Mouse (Mus musculus) gastrocnemius, adult 2 months (tissue): ENCODE measurements around the gene Scfd2. TPM values are rescaled to one million over a fixed set of nuclear protein-coding genes. Genes with fewer than 3 reads are reported as not detected.

Experiments
- DNase-seq: peaks from one replicate; pipeline ENCODE4 v3.0.0; 2022
- H3K27ac ChIP-seq: fragments of 200-600 bp; 2 replicates; pipeline ENCODE4 v1.8.1; 2022; ENCODE audit warnings: mild to moderate bottlenecking
- H3K4me3 ChIP-seq: fragments of 200-600 bp; 2 replicates; pipeline ENCODE4 v1.8.1; 2022; ENCODE audit warnings: mild to moderate bottlenecking, moderate library complexity
- CTCF ChIP-seq: fragments of 200-600 bp; IDR thresholded peaks from 2 replicates; pipeline ENCODE4 v1.8.1; 2022; ENCODE audit warnings: antibody characterized with exemption, mild to moderate bottlenecking, moderate library complexity
- intact Hi-C: fragments of 180-260 bp; cut with DNase I; formaldehyde crosslinking; loops from one replicate; pipeline ENCODE4 v1.15.1; 2025
- total RNA-seq, 2 experiments: library from RNA; stranded (reverse); gene quantifications; 2 replicates each; pipeline ENCODE4 v1.2.3; 2021

Gene Scfd2
- total RNA-seq, 2 experiments from 2014 or later, result 10.3 to 11.7 TPM

DNA sequence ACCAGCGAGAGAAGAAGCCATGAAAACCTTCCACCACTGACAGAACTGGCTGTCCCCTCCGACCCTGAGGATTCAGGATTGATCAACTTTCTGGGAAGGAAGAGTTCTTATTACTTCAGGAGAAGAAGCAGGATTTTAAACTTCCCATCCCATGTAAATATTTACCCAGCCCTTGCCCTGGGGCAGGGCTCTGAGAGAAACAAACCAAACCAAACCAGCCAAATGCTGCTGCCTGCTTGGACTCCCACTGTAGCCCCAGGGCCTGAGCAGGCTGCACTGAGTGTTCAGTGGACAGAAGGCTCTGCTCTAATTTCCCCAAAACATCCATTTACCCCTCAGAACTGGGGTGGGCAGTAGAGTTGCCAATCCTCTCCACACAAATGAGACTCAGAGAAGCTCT is 280.6 kb downstream of the Scfd2 start:
- no peak for DNase-seq
- no peak for TF ChIP-seq CTCF
- Histone ChIP-seq H3K4me3 (no peak overlapping the region), H3K27ac (peak overlapping the region; percentile 75; the same call in 1 of the 2 replicates)
- intact Hi-C loops, result loop anchor here (5.0 kb wide), 1 partner anchor 104 kb away; no protein-coding TSS in a partner anchor

DNA sequence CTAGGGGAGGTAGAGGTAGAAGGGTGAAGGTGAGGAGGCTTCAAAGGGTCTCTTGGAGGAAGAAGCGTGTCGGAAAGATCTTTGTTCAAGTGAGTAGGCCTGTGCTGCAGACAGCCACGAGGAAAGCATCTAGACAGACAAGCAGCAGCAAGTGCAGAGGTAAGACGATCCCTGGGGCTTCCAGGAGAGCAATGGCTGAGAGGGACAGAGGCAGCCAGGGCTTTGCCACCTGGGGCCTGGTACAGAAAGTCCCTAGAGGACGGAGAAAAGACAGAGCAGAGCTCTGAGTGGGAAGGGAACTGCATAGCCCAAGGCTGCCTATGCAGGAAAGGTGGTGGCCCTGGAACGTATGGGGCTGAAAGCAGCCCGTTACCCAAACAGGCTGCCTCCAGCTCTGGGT is 281.3 kb downstream of the Scfd2 start:
- peak; percentile 57 for DNase-seq
- intact Hi-C loops, result loop anchor here (5.0 kb wide), 1 partner anchor 103 kb away; no protein-coding TSS in a partner anchor
- Histone ChIP-seq H3K27ac (peak overlapping the region; percentile 75), H3K4me3 (no peak overlapping the region)
- no peak for TF ChIP-seq CTCF

DNA sequence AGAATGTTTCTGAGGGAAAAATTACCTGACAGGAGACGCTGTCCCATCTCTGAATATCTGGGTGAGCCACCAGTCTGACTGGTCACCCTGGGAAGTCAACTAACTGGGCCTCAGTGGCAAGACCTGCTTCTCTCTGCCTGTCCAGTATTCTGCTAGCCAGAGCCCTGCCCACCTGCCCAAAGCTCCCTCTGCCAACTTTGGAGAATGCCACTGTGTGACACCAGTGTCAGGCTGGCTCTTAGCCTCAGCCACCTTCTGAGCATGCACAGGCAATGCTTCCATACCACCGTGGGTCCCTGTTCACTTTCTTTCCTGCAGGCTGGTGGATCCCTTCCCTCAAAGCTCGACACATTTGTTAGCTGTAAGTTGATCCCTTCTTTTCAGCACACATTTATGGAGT is 281.8 kb downstream of the Scfd2 start:
- no peak for DNase-seq
- intact Hi-C loops, result loop anchor here (5.0 kb wide), 2 partner anchors 47 to 102 kb away; no protein-coding TSS in a partner anchor
- H3K27ac ChIP-seq, result peak overlapping the region; percentile 75
- TF ChIP-seq CTCF, result no peak
- H3K4me3 ChIP-seq, result no peak overlapping the region

DNA sequence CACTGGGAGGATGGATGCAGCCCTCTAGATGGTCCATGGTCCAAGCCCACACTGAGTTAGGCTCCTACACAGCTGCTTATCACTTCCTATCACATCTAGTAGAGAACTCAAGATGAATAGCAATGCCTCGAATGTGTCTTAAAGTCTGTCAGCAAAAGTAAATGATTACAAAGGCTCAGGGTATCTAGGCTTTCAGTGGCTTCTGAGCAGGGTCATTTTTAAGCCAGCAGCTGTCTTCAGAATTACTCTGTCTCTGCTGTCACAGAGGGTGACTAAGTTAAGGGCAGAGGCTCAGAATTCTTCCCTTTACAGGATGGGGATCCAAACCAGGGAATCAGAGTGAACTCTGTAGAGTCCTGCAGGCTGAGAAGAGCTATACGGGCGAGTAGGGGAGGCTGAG is 284.6 kb downstream of the Scfd2 start:
- no peak for TF ChIP-seq CTCF
- Histone ChIP-seq H3K27ac (peak overlapping the region; percentile 76), H3K4me3 (no peak overlapping the region)
- intact Hi-C loops, result loop anchor here (5.0 kb wide), 1 partner anchor 45 kb away; no protein-coding TSS in a partner anchor
- DNase-seq, result no peak

DNA sequence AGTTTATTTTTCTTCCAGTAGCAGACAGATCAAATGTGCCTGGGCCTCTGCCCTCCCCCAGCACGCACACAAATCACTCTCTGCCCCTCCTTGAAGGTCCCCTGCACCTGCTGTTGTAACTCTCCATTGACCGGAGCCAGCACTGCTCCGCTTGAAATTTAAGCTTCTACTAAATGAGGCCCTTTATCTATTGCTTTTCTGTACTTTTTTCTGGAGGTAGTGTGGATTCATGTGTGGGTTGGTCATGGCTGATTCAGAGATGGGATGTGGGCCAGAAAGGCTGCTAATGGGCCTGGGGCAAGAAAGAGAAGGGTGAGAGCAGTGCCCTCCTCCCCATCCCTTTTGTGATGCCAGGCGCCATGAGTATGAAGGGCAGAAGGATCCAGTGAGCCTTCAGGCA is 285.1 kb downstream of the Scfd2 start:
- peak overlapping the region; percentile 76 for H3K27ac ChIP-seq
- intact Hi-C loops, result loop anchor here (5.0 kb wide), 1 partner anchor 44 kb away; no protein-coding TSS in a partner anchor

DNA sequence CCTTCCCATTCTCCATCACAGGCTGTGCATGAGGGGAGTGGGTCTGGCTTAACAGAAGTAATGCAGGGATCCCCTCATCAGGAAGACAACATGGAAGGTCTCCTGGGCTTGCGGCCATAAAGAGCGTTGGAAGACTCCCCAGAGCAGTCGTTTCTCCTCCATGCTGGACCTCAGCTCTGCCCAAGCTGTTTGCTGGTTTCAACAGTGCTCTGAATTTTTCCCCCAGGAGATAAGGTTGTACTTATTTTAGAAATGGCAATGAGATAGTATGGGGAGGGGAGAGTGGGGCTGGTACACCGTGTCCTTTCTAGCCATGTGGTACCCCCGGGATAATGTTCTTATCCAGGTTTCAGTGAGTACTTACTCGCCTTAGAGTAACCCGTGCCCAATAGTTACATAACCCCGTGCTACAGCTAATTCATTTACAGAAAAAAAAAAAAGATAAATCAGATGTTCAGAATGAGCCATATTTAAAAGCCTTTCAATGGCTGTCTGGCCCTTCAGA is 285.9 kb downstream of the Scfd2 start:
- no peak for DNase-seq
- intact Hi-C loops, result loop anchor here (5.0 kb wide), 1 partner anchor 43 kb away; no protein-coding TSS in a partner anchor
- Histone ChIP-seq H3K4me3 (no peak overlapping the region), H3K27ac (peak overlapping the region; percentile 76)
- TF ChIP-seq CTCF, result no peak

More for the DNA sequence above, 285.1 kb downstream of the Scfd2 start:
- no peak overlapping the region for H3K4me3 ChIP-seq
- no peak for TF ChIP-seq CTCF
- DNase-seq, result no peak

DNA sequence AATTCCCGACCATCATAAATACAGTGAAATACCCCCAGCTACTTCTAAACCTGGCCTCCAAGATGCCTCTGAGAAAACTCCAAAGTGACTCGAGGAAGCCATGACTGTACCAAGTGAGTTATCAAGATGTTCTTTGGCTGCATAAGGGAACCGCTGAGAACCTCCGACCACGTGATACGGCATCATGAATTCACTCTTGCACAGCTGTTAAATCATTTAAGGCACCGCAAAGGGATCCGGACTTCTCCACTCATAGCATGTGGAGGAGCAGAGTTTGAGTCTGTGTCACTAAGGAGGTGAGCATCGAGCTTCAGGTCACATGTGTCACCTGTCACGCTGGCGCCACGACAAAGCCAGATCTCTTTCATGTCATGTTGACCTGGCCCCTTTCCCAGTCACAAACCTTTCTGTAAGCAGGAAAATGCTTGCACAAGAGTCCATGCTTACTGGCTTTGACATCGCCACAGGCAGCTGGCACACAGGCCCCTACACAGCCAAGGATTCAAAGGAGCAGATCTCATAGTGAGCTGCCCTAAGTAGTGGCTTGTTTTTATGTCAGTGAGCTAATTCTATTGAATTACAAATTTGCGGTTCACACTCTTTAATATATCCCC is 287.0 kb downstream of the Scfd2 start:
- H3K4me3 ChIP-seq, result no peak overlapping the region
- intact Hi-C loops, result loop anchor here (5.0 kb wide), 1 partner anchor 42 kb away; no protein-coding TSS in a partner anchor
- H3K27ac ChIP-seq, result peak overlapping the region; percentile 76
- no peak for TF ChIP-seq CTCF
- peak; percentile 51 for DNase-seq

DNA sequence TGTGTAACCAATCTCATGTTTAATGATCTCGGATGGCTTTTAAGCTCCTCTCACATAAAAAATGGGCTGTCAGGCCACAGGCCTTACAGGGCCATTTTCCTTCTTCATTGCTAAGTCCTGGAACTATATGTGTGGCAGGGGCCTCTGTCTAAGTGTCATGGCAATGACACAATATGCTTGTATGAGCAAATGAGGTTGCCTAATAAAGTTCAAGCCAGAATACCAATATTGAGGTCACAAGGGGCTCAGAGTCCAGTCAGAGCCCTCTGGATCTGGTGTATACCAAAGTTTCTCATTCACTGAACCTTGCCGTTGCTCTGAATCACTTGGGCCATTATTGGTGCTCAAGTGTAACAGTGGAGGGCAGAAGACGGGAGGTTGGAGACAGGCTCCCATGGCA is 288.9 kb downstream of the Scfd2 start:
- no peak overlapping the region for H3K4me3 ChIP-seq
- no peak for DNase-seq
- intact Hi-C loops, result no loop called here
- no peak overlapping the region for H3K27ac ChIP-seq
- no peak for TF ChIP-seq CTCF

DNA sequence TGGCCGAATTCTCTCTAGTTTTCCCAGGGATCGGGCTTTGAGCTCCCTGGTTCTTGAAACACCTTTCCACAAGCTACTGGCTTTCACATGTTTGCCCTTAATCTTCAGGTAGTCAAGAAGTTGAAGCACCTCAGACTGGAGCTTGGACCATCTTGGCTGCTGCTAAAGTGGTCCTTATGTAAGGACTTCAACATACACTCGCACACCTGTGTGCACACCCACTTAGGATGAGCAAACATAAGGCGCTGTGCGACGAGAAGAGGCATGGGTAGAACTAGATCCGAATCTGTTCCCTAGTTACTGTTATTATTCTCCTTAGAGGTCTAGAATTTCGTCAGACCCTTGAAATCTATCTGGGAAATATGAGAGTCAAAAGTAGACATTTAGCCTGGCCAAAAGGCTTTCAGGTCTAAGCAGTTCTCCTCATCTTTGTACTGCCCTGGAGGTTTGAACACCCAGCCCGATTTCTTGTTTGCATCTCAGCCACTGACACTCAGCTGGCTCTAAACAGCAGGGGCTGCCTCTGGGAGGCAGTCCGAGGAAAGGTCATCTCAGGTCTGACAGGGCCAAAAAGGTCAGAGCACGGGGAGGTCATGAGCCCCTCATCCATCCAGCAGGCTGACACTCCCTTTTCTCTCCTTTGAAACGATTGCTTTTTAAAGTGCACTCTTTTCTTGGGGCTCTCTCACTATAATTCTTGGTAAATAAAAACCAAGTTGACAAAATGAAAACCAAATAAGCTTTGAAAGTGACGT is 290.5 kb downstream of the Scfd2 start:
- TF ChIP-seq CTCF, result no peak
- DNase-seq, result no peak
- no peak overlapping the region for H3K4me3 ChIP-seq
- intact Hi-C loops, result no loop called here
- no peak overlapping the region for H3K27ac ChIP-seq

DNA sequence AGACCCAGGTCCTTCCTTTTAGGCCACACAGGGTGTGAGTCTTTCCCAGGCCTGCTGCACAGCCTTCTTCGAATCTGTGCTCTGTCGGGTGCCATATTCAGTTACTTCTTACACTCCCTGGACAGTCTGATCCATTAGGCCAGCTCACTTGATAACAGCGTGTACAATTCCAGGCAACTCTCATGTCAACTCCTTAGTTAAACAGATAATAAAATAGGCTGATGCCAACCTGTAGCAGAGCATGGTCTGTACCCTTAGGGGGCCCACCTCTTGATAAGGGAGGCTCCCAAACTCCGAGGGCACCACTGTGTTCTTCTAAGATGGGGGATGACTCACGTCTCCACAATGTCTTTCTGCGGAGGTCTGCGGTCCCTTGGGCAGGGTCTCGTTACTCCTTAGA is 291.3 kb downstream of the Scfd2 start:
- Histone ChIP-seq H3K4me3 (no peak overlapping the region), H3K27ac (no peak overlapping the region)
- intact Hi-C loops, result no loop called here
- no peak for TF ChIP-seq CTCF
- DNase-seq, result no peak

DNA sequence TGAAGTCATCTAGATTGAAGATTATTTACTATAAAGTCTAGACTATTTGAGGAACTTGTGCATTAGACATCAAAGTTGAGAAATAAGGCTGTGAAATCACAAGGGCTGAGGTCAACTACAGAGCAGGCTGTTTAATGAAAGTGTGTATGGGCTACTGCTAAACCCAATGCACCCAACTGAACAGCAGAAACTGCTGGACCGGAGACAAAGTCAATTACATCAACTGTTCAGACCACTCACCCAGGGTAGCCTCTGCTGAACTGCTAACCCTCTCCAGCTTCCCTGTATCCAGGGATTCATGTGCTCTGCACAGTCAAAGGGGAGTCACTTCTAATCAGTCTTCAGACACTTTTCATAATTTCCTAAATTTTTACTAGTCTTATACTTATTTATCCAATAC is 292.2 kb downstream of the Scfd2 start:
- H3K4me3 ChIP-seq, result no peak overlapping the region
- DNase-seq, result no peak
- no peak overlapping the region for H3K27ac ChIP-seq
- no peak for TF ChIP-seq CTCF
- intact Hi-C loops, result no loop called here

DNA sequence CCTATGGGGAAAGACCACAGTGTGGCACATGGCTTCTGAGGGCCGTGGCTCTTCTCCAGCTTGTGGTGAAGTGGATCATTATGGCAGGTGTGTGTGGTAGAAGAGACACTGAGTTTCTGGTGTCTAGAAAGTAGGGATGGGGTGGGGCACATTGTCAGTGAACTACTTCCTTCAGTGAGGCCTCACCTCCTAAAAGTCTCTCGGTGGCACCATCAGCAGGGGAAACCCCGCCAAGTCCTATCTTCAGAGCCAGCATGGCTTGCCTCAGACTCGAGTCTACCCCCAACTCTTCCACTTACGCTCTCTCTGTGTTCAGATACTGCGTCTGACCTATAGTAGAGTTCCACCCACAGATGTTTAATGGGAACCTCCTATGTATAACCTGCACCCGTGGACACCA is 297.8 kb downstream of the Scfd2 start:
- no peak for DNase-seq
- Histone ChIP-seq H3K4me3 (no peak overlapping the region), H3K27ac (no peak overlapping the region)
- TF ChIP-seq CTCF, result no peak
- intact Hi-C loops, result no loop called here

DNA sequence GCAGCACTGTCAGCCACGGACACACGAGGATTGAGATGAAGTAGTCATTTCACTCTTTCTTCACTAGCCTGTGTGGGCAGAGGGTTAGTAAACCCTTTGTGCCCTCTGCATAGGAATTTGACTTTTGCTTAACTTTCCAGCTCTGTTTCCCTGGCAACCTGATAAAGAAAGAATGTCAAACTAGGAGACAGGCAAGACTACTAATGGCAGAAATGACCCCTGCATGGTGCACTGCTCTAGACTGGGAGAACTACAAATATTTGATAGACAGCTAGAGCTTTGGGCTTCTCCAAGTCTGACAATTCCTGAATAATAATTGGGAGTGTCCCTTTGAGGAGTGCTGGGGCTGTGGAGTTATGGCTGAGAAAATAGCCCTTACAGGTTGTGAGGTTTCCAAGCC is 301.0 kb downstream of the Scfd2 start:
- Histone ChIP-seq H3K27ac (no peak overlapping the region), H3K4me3 (no peak overlapping the region)
- intact Hi-C loops, result no loop called here
- DNase-seq, result no peak
- no peak for TF ChIP-seq CTCF
